Comparison of ENCODE assay signal across 14 mouse cellular contexts in genomic region chr6:29432156-29432555, GRCm38 (mm10). TPM values are rescaled to one million over a fixed set of nuclear protein-coding genes. Genes with fewer than 3 reads are reported as not detected.
A peak's percentile ranks its signal among the peaks of the same experiment; 100 is the strongest.
DNase-seq lines count a peak whose midpoint lies in the region.
"Had no signal": no experiment of that assay in that cellular context is flagged by ENCODE, and none has a peak within 500 bp of the region (broad histone marks: within the 10 kb centered on the region; RNA-seq: fewer than 3 reads in every experiment).

No protein-coding gene starts in this region.

- intact Hi-C loops in heart, postnatal 10 days (cut with DNase I), result loop anchor here (2.0 to 5.0 kb wide), 3 partner anchors 35 to 75 kb away; partner anchors contain the start of genes Ccdc136 and Opn1sw

- peak; percentile 38 to 45 for DNase-seq in cerebellum, postnatal 10 days
- DNase-seq in cerebellum, adult 11 months, result no peak
- peak; percentile 65 for DNase-seq in NIH3T3 (ENCODE audit: low read depth)
- DNase-seq in heart, adult 8-10 months (ENCODE audit: low spot score), result peak; percentile 41
- peak; percentile 66 to 69 for DNase-seq in heart, postnatal 10 days
- no peak for DNase-seq in lung, postnatal 4 days
- no peak for DNase-seq in urinary bladder, postnatal 14 days (ENCODE audit: low spot score)
- no peak for DNase-seq in testis, postnatal 14 days (ENCODE audit: low spot score)
- DNase-seq: adrenal gland, adult 8-10 months; forebrain, postnatal 0 days; kidney, postnatal 10 days; left cerebral cortex, postnatal 4 days; right cerebral cortex, postnatal 14 days had no signal

RNA-seq across cellular contexts. Expression of gene Flnc, which starts 0.9 kb away (rescaled TPM):
- 100 to 1,000 TPM; 195 to 305 (median 272) TPM for total RNA-seq in heart, adult 8-10 months (2022)
- 100 to 1,000 TPM; 214 to 246 TPM for total RNA-seq in heart, postnatal 10 days (2021)
- total RNA-seq: granulocyte monocyte progenitor cell, adult 5-6 weeks had no signal

RNA-seq across cellular contexts. Expression of gene Atp6v1f, which starts 35.4 kb away (rescaled TPM):
- total RNA-seq in heart, adult 8-10 months (2022), result 100 to 1,000 TPM; 128 to 134 (median 131) TPM
- 100 to 1,000 TPM; 118 to 124 TPM for total RNA-seq in heart, postnatal 10 days (2021)

RNA-seq across cellular contexts. Expression of gene Ccdc136, which starts 36.0 kb away (rescaled TPM):
- total RNA-seq in heart, adult 8-10 months (2022), result 1 to 10 TPM; 1.1 to 2.9 (median 2.5) TPM
- 1 to 10 TPM; 6.1 to 7.9 TPM for total RNA-seq in heart, postnatal 10 days (2021)
- total RNA-seq: granulocyte monocyte progenitor cell, adult 5-6 weeks had no signal

RNA-seq across cellular contexts. Expression of gene Atp6v1fnb, which starts 39.1 kb away (rescaled TPM):
- total RNA-seq in heart, adult 8-10 months (2022), result not detected
- total RNA-seq in heart, postnatal 10 days (2021), result not detected

RNA-seq across cellular contexts. Expression of gene Opn1sw, which starts 43.9 kb away (rescaled TPM):
- total RNA-seq in heart, adult 8-10 months (2022), result under 1 TPM in 2 of 4 experiments, not detected in 2; 0.22 to 0.79 TPM
- not detected for total RNA-seq in heart, postnatal 10 days (2021)
- total RNA-seq: adrenal gland, adult 8-10 months; granulocyte monocyte progenitor cell, adult 5-6 weeks had no signal

Comparison
In these comparisons a context has a peak if more than half of its experiments do, and no peak if none do; other contexts are left out.
1. DNase-seq: peak in cerebellum, postnatal 10 days (2 of 2), NIH3T3 (single experiment), heart, adult 8-10 months (single experiment) and heart, postnatal 10 days (2 of 2); none in cerebellum, adult 11 months (single experiment), lung, postnatal 4 days (0 of 2), urinary bladder, postnatal 14 days (single experiment) and testis, postnatal 14 days (single experiment).